Mouse (Mus musculus) liver, embryonic 12.5 days (tissue): Measurements from ENCODE around the gene Ofd1. TPM values are rescaled to one million over a fixed set of nuclear protein-coding genes. Genes with fewer than 3 reads are reported as not detected.
A peak's percentile ranks its signal among the peaks of the same experiment; 100 is the strongest.

Source experiments
- ATAC-seq: fragments of 200-750 bp; cut with Nextera tagmentation; 2 replicates; pipeline ENCODE4 v1.8.0; 2017; ENCODE audit warnings: moderate number of reproducible peaks, mild to moderate bottlenecking, moderate library complexity
- H3K27ac ChIP-seq: fragments of 300-500 bp; sonication (generic); 2 replicates; pipeline ENCODE4 v1.5.1; 2016; ENCODE audit warnings: mild to moderate bottlenecking
- H3K27me3 ChIP-seq: fragments of 300-500 bp; sonication (generic); replicated peaks from 2 replicates; pipeline ENCODE4 v1.6.1; 2016; ENCODE audit warnings: mild to moderate bottlenecking, moderate library complexity
- H3K36me3 ChIP-seq: fragments of 300-500 bp; sonication (generic); 2 replicates; pipeline ENCODE4 v1.6.1; 2016; ENCODE audit warnings: mild to moderate bottlenecking, moderate library complexity
- H3K4me1 ChIP-seq: fragments of 300-500 bp; sonication (generic); 2 replicates; pipeline ENCODE4 v1.6.1; 2016
- H3K4me2 ChIP-seq: fragments of 300-500 bp; sonication (generic); 2 replicates; pipeline ENCODE4 v1.6.1; 2016; ENCODE audit warnings: mild to moderate bottlenecking, moderate library complexity
- H3K4me3 ChIP-seq: fragments of 300-500 bp; sonication (generic); 2 replicates; pipeline ENCODE4 v1.5.1; 2016; ENCODE audit warnings: mild to moderate bottlenecking, moderate library complexity
- H3K9ac ChIP-seq: fragments of 300-500 bp; sonication (generic); 2 replicates; pipeline ENCODE4 v1.6.1; 2016; ENCODE audit warnings: mild to moderate bottlenecking, moderate library complexity
- H3K9me3 ChIP-seq: fragments of 300-500 bp; sonication (generic); replicated peaks from 2 replicates; pipeline ENCODE4 v1.6.1; 2016; ENCODE audit warnings: mild to moderate bottlenecking, moderate library complexity
- WGBS: fragments of 180-500 bp; shearing (Covaris S2); methylation state at CpG from one replicate; pipeline ENCODE4 v1.1.7; 2016; ENCODE audit not compliant: insufficient replicate concordance; 5-methylcytosine and 5-hydroxymethylcytosine counted together
- polyA plus RNA-seq: library from polyadenylated mRNA; unstranded; fragments of >200 nt; fragmentation: Nextera tagmentation; extraction: Ambion mirVana; gene quantifications from 2 replicates; pipeline ENCODE4 v1.2.1, GENCODE M21; 2016

The Ofd1 gene
- polyA plus RNA-seq, 1 experiment from 2014 or later, result 4.4 TPM

DNA sequence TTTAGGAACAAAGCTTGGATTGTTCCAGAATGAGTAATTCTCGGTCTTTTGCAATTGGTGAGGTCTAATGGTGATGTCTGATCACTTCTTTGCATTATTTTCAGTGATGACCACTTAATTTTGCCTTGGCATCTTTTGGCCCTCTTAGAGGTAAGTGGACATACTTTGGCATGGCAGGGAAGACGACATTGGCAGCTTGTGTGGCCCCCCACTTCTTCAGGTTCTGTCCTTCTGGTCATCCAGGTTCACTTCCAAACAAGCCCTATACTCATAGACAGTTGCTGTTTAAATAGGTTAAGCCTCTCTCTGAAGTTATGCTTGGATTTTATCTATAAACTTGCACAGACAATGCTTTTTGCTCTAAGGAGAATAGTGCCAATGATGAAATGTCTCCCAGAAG lies 81.5 kb downstream of the Ofd1 start:
- no peaks in the 10 kb centered on the region for H3K4me1 ChIP-seq
- WGBS, result 38% methylated on average over 2 of the region's 2 CpGs

DNA sequence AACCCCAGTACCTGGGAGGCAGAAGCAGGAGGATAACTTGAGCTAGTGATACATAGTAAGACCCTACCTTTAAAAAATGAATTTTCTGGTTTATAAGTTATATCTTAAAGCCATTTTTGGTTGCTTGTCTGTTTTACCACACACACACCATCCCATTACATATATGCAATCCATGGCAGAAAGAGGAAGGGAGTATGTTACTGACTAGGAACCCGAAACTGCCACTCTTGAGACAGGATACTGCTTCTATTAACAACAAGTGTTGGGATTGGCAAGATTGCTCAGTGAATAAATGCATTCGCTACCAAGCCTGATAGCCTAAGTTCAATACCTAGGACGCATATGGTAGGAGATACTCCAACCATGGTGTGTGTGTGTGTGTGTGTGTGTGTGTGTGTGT lies 84.2 kb downstream of the Ofd1 start:
- Histone ChIP-seq H3K4me3 (no peak overlapping the region), H3K9ac (no peak overlapping the region), H3K27ac (no peak overlapping the region), H3K36me3 (no peaks in the 10 kb centered on the region), H3K27me3 (no peaks in the 10 kb centered on the region), H3K9me3 (no peaks in the 10 kb centered on the region), H3K4me2 (no peak overlapping the region), H3K4me1 (no peaks in the 10 kb centered on the region)
- no peak for ATAC-seq
- 68% methylated on average over 3 of the region's 3 CpGs for WGBS

More for the DNA sequence above, 81.5 kb downstream of the Ofd1 start:
- Histone ChIP-seq H3K4me3 (no peak overlapping the region), H3K9ac (no peak overlapping the region), H3K36me3 (no peaks in the 10 kb centered on the region), H3K27ac (no peak overlapping the region), H3K27me3 (no peaks in the 10 kb centered on the region), H3K9me3 (no peaks in the 10 kb centered on the region), H3K4me2 (no peak overlapping the region)
- ATAC-seq, result no peak

DNA sequence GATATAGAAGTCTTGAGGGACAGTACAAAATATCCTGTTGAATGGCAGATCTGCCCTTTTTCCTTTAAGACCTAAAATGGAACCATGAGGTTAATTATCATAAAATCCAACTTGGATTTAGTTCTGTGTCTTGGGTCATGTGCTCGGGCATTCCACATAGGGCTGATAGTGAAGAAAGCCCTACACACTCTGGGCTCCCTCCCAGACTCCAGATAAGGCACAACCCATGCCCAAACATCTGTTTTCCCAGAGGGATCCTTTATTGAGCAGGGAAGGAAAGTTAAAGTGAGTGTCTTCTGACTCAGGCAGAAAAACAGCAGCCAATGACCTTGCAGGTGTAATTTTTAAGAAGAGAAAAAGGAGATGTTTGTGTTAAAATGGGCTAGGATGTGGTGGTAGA lies 85.6 kb downstream of the Ofd1 start:
- H3K27me3 ChIP-seq, result no peaks in the 10 kb centered on the region
- ATAC-seq, result no peak
- H3K4me3 ChIP-seq, result no peak overlapping the region
- WGBS, result 45% methylated on average over 1 of the region's 1 CpGs
- H3K27ac ChIP-seq, result no peak overlapping the region
- H3K36me3 ChIP-seq, result no peaks in the 10 kb centered on the region
- no peaks in the 10 kb centered on the region for H3K4me1 ChIP-seq
- H3K4me2 ChIP-seq, result no peak overlapping the region
- H3K9ac ChIP-seq, result no peak overlapping the region
- H3K9me3 ChIP-seq, result no peaks in the 10 kb centered on the region

DNA sequence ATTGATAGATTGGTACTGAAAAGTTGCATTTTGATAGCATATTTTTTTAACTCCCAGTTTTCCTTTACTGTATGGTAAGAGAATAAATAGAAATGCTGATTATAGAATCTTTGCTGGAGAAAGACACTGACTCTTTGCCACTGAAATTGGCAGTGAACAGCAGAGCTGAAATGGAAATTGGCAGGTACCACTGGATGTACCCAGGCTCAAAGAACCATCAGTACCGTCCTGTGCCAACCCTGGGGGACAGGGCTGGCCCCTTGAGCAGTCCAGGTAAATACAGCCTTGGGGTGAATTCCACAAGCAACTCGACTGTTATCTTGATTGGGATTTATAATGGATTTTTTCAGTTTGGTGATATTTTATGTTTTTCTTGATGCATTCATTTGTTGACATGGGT lies 87.1 kb downstream of the Ofd1 start:
- no peak for ATAC-seq
- Histone ChIP-seq H3K4me1 (no peaks in the 10 kb centered on the region), H3K9ac (no peak overlapping the region), H3K27ac (no peak overlapping the region), H3K4me3 (no peak overlapping the region), H3K4me2 (no peak overlapping the region), H3K9me3 (no peaks in the 10 kb centered on the region), H3K27me3 (no peaks in the 10 kb centered on the region), H3K36me3 (no peaks in the 10 kb centered on the region)
- WGBS, result 51% methylated on average over 2 of the region's 2 CpGs

DNA sequence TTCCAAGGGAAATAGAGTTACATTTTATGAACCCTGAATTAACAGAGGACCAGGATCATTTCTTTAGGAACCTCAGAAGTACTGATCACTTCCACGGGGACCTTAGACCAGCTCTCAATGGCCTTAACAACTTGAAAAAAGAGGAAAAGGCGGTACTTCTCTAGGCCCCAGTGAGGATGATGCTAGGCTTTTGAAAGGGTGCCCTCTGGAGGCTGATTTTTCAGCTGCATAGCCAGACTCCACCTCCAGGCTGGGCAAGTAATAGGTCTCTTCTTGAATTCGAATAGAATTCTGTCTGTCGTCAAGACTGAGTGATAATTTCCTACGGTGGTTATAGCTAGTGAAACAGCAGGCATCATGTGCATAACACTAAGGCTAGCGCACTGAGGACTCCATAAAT lies 88.7 kb downstream of the Ofd1 start:
- ATAC-seq, result 0 out of 2 replicates have a peak, but pooled peaks have one; percentile 49
- Histone ChIP-seq H3K9ac (no peak overlapping the region), H3K9me3 (no peaks in the 10 kb centered on the region), H3K4me3 (no peak overlapping the region), H3K27me3 (no peaks in the 10 kb centered on the region), H3K36me3 (no peaks in the 10 kb centered on the region), H3K4me2 (no peak overlapping the region), H3K27ac (no peak overlapping the region), H3K4me1 (no peaks in the 10 kb centered on the region)
- WGBS, result 18% methylated on average over 6 of the region's 6 CpGs

DNA sequence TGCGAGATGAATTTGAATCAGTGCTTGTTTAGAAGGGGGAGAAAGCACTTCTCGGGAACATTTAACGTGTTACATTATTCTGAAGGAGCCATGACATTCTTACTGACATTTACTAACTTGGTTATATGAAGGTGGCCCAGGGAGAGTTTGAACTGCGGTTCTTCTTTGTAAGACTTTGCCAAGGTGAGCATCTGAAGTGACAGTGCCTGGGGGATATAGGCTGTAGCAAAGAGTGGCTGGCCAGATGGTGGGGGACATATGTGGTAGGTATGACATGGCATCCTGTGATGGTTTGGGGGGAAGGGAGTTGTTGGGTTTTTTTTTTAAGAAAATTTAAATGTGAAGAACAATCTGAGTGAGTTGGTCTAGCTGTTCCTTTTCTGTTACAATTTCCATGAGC lies 91.9 kb downstream of the Ofd1 start:
- Histone ChIP-seq H3K27me3 (no peaks in the 10 kb centered on the region), H3K4me1 (no peaks in the 10 kb centered on the region), H3K4me3 (no peak overlapping the region), H3K9ac (no peak overlapping the region), H3K9me3 (no peaks in the 10 kb centered on the region), H3K4me2 (no peak overlapping the region), H3K27ac (no peak overlapping the region), H3K36me3 (no peaks in the 10 kb centered on the region)
- WGBS, result 70% methylated on average over 4 of the region's 4 CpGs
- ATAC-seq, result no peak

DNA sequence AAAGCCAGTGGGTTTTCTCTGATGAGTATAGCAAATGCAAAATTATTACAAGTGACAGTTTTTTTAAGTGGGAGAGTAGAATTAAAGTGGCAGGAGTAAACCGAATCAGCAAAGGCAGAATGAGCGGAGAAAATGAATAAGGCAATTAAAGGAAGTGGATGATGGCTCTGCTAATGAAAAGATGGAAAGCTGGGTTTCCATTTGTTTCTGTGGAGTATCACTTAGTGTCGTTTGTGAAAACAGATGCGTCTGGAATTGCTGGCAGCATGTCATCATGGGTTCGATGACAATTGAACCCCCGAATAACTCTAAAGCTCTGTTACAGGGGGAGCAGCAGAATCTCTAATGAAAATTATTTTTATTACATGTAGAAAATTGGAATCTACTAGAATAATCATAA lies 92.4 kb downstream of the Ofd1 start:
- no peak overlapping the region for H3K4me2 ChIP-seq
- no peak for ATAC-seq
- no peak overlapping the region for H3K4me3 ChIP-seq
- H3K9me3 ChIP-seq, result no peaks in the 10 kb centered on the region
- H3K27ac ChIP-seq, result no peak overlapping the region
- no peak overlapping the region for H3K9ac ChIP-seq
- WGBS, result 74% methylated on average over 6 of the region's 6 CpGs
- no peaks in the 10 kb centered on the region for H3K27me3 ChIP-seq
- no peaks in the 10 kb centered on the region for H3K36me3 ChIP-seq
- no peaks in the 10 kb centered on the region for H3K4me1 ChIP-seq

DNA sequence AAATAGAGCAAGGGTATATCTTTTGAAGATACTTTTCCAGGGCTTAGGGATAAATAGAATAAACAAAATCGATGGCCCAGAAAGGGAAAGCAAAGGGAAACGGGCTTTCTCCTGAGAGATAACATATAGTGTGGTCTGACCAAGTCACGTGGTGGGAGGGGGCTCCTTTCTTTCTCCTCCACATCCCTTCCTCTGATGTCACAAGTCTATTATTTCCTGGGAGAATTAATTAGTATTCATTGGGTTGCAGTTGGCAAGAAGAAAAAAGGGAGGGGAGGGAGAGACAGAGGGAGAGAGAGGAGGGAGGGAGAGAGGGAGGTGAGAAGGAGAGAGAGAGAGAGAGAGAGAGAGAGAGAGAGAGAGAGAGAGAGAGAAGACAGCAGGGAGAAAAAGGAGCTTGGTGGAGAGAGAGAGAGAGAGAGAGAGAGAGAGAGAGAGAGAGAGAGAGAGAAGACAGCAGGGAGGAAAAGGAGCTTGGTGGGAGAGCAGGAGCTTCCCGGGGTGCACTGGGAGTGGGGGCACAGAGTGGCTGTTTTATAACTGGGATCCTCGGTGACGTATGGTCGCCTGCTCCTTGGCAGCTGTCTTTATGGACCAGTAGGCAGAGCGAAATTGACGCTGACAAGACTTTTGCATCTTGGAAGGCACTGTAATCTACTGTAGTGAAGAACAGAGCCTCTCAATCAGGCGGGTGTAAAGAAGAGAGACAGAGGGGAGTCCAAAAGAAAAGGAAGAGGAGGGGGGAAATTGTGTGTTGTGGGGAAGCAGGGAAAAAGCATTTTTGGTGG lies 96.1 kb downstream of the Ofd1 start:
- Histone ChIP-seq H3K27ac (no peak overlapping the region), H3K36me3 (no peaks in the 10 kb centered on the region), H3K4me1 (no peaks in the 10 kb centered on the region), H3K9ac (no peak overlapping the region), H3K9me3 (no peaks in the 10 kb centered on the region), H3K4me3 (no peak overlapping the region), H3K4me2 (0 out of 2 replicates have a peak overlapping the region, but pooled peaks have one; percentile 22), H3K27me3 (no peaks in the 10 kb centered on the region)
- WGBS, result 33% methylated on average over 10 of the region's 10 CpGs
- ATAC-seq, result no peak

DNA sequence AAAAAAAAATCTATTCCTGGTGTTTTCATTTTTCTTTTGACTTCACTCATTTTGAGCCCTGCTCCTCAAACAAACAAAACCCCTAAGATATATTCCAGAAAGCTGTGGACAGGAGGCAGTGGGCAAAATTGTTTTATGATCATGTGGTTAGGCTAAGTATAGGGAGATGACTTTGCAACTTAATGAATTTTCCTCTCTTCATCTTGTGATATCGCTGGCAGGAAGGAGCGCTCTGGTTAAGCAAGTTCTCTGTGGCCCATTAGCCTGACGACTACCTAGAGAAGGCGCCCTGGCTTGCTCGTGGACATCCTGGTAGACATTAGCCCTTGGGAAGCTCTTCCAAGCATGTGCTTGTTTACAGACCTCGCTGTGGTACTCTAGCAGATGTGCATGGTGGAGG lies 98.7 kb downstream of the Ofd1 start:
- ATAC-seq, result no peak
- WGBS, result 72% methylated on average over 6 of the region's 6 CpGs
- Histone ChIP-seq H3K4me1 (no peaks in the 10 kb centered on the region), H3K4me2 (no peak overlapping the region), H3K4me3 (no peak overlapping the region), H3K9ac (no peak overlapping the region), H3K27me3 (no peaks in the 10 kb centered on the region), H3K9me3 (no peaks in the 10 kb centered on the region), H3K36me3 (no peaks in the 10 kb centered on the region), H3K27ac (no peak overlapping the region)

Other genes starting within 250 kb of the Ofd1 start
- gene Gpm6b, start 201.8 kb downstream of the Ofd1 start, polyA plus RNA-seq, result 2.6 and 2.7 TPM in 2 replicates
- gene Trappc2, start 130 bp downstream of the Ofd1 start, polyA plus RNA-seq, result 16.9 and 18.5 TPM in 2 replicates
- gene Rab9, start 39.2 kb upstream of the Ofd1 start, polyA plus RNA-seq, result 27.4 and 28.9 TPM in 2 replicates
- gene Tceanc, start 77.9 kb upstream of the Ofd1 start, polyA plus RNA-seq, result 4.9 and 5.0 TPM in 2 replicates
- 1.1 and 1.7 TPM in 2 replicates for gene Egfl6, start 145.0 kb upstream of the Ofd1 start, polyA plus RNA-seq